Mouse (Mus musculus) effector memory CD4-positive, alpha-beta T cell, adult 5 months (primary cell): ENCODE measurements around the gene Trnau1ap. TPM values are rescaled to one million over a fixed set of nuclear protein-coding genes. Genes with fewer than 3 reads are reported as not detected.

Experiments used
- polyA plus RNA-seq: library from polyadenylated mRNA; unstranded; fragments of 100-300 nt; shearing (Covaris generic); gene quantifications from one replicate; pipeline ENCODE4 v1.2.1, GENCODE M21; 2017

The Trnau1ap gene
- 54.2 TPM for polyA plus RNA-seq

DNA sequence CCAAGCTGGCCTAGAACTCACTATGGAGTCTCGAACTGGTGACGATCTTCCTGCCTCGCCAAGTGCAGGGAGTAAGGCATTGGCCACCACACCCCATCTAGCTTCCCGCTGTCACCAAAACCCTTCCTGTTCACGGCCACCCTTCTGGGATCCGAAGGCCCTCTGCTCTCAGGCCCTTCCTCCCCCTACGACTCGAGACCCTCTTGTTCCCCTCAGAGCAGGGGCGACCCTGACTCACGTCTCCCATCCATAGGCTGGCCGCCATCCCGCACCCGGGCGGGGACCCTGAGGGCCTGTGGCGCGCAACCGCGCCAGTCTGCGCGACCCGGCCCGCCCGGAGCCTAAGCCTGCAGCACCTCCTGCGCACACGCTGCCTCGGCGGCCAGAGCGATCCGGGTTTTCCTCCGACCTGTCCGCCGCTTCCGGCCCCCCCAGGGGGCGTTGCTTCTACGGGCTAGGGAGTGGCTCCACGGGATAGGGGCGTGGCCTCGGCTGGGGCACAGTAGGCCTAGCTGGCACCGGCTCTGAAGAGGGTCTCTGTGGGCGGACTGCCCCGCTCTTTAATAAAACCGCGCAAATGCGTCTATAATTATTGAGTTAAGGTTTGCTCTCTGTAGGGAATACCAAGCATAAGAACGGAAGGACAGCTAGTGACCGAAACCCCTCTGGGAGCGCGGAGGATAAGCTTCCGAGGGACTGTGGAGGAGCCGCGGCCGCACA, at the start of gene Trnau1ap:
Trnau1ap (minus strand) TSS at position 424 of the 720 bp plus-strand sequence.

DNA sequence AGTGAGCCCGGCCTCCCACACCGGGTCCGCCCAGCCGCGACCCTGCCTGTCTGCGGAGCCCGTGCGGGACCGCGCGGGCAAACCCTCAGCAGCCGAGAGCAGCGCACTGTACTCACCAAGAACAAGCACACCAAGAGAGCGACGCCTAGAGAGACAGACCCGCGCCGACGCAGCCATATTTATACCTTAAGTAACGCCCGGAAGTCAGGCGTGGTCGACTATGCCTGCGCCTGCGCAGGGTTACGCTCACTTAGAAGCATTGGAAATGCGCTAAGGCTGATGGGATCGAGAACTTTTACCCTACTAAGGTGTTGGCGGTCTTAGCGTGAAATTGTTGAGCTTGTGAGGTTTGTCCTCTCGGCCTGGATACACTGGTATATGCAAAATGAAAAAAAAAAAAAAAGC, 24.1 kb upstream of the Trnau1ap start, which contains the start of gene Rcc1:
Rcc1 (minus strand) TSS at position 125 of the 405 bp plus-strand sequence.

GRCm38 (mm10) chr4:132302939-132303479, 26.3 kb downstream of the Trnau1ap start, which contains the start of gene Rab42:
Gene Rab42 (minus strand): TSS chr4:132303385.

DNA sequence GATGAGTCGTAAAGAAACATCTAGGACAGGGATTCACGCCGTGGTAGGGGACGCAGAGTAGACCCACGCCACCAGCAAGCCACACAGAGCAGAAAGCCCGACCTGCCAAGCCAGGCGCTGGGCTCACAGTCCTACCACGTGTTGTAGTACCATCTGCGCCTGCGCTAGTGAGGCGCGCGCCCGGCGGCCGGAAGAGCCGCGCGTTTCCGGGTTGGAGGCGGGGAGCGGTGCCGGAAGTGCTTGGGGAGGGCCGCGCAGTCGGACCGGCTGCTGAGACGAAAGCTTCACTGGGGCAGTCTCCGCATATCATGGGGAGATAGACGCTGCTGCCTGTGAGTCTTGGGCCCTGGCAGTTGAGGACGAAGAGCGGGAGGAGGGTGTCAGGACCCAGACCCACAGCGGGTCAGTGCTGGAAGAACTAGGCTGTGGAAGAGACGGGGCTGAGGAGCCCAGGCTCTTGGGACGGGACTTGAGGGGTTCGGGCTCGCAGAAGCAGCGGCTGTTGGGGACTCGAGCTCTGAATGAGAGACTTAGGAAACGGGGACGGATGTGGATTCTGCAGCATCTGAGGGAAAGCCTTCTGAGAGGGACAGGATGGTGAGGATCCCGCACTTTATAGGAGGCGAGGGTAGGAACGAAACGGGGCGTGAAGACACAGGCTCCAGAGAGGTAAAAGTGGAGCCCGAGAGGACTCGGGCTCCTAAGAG, 55.0 kb downstream of the Trnau1ap start, which contains the start of gene Taf12:
Taf12 (plus strand) TSS at position 220 of the 707 bp plus-strand sequence.

Other genes with a start within 250 kb of the Trnau1ap start
- gene Oprd1, start 185.1 kb downstream of the Trnau1ap start, polyA plus RNA-seq = not detected
- gene Ythdf2, start 117.2 kb downstream of the Trnau1ap start, polyA plus RNA-seq = 91.9 TPM
- gene Gmeb1, start 67.9 kb downstream of the Trnau1ap start, polyA plus RNA-seq = 4.7 TPM
- gene Taf12, start 55.2 kb downstream of the Trnau1ap start, polyA plus RNA-seq = 44.0 TPM
- gene Rab42, start 26.2 kb downstream of the Trnau1ap start, polyA plus RNA-seq = not detected
- gene Rcc1, start 24.1 kb upstream of the Trnau1ap start, polyA plus RNA-seq = 16.0 TPM
- 4.2 TPM for gene Phactr4, start 93.0 kb upstream of the Trnau1ap start, polyA plus RNA-seq
- 8.8 TPM for gene Med18, start 134.4 kb upstream of the Trnau1ap start, polyA plus RNA-seq
- gene Sesn2, start 181.0 kb upstream of the Trnau1ap start, polyA plus RNA-seq = 9.7 TPM
- 85.5 TPM for gene Atpif1, start 204.1 kb upstream of the Trnau1ap start, polyA plus RNA-seq
- gene Dnajc8, start 206.0 kb upstream of the Trnau1ap start, polyA plus RNA-seq = 198 TPM
- gene Ptafr, start 234.5 kb upstream of the Trnau1ap start, polyA plus RNA-seq = 0.20 TPM